Mouse (Mus musculus) MEL (cell line): ENCODE measurements around the gene Itpr2. TPM values are rescaled to one million over a fixed set of nuclear protein-coding genes. Genes with fewer than 3 reads are reported as not detected.

Experiments used
- DNase-seq: peaks from one replicate; pipeline ENCODE4 v3.0.0; 2011; ENCODE audit warnings: low read depth, low spot score
- H3K27ac ChIP-seq: 2 replicates; pipeline ENCODE4 v1.5.1; 2012; ENCODE audit warnings: low read depth, mild to moderate bottlenecking, control low read depth, low read length, moderate library complexity; ENCODE audit not compliant: control insufficient read depth
- H3K27me3 ChIP-seq, 2 experiments: fragments of 150-350 bp in 1 of 2; sonication (generic) in 1 of 2; 2 replicates each; pipeline ENCODE4 v1.6.1; 2012; ENCODE audit warnings: low read length in 2 of 2, mild to moderate bottlenecking in 2 of 2, improper control_type of control experiment in 1 of 2, moderate library complexity in 1 of 2; ENCODE audit not compliant: insufficient read depth in 2 of 2, control insufficient read depth in 1 of 2
- H3K36me3 ChIP-seq, 2 experiments: 2 replicates each; pipeline ENCODE4 v1.6.1; 2012 to 2014; ENCODE audit warnings: low read length in 2 of 2, improper control_type of control experiment in 1 of 2, inconsistent platforms in 1 of 2, mild to moderate bottlenecking in 1 of 2; ENCODE audit not compliant: insufficient read depth in 2 of 2, control insufficient read depth in 1 of 2
- H3K4me1 ChIP-seq, 2 experiments: fragments of 150-350 bp in 1 of 2; sonication (generic) in 1 of 2; 2 replicates each; pipeline ENCODE4 v1.6.1; 2012; ENCODE audit warnings: low read length in 2 of 2, improper control_type of control experiment in 1 of 2, mild to moderate bottlenecking in 1 of 2; ENCODE audit not compliant: insufficient read depth in 2 of 2, control insufficient read depth in 1 of 2
- H3K4me3 ChIP-seq, 2 experiments: fragments of 150-350 bp in 1 of 2; sonication (generic) in 1 of 2; 2 replicates each; pipeline ENCODE4 v1.5.1; 2012; ENCODE audit warnings: low read depth in 2 of 2, low read length in 2 of 2, mild to moderate bottlenecking in 2 of 2, moderate library complexity in 2 of 2, control low read depth in 1 of 2, improper control_type of control experiment in 1 of 2; ENCODE audit not compliant: control insufficient read depth in 1 of 2, insufficient read depth in 1 of 2
- H3K79me2 ChIP-seq: 2 replicates; pipeline ENCODE4 v1.6.1; 2012; ENCODE audit warnings: mild to moderate bottlenecking, low read length, moderate library complexity; ENCODE audit not compliant: control insufficient read depth, poor library complexity, insufficient read depth
- H3K9ac ChIP-seq: 2 replicates; pipeline ENCODE4 v1.6.1; 2012; ENCODE audit warnings: low read depth, mild to moderate bottlenecking, control low read depth, low read length, moderate library complexity; ENCODE audit not compliant: control insufficient read depth, poor library complexity, severe bottlenecking
- H3K9me3 ChIP-seq: fragments of 150-350 bp; sonication (generic); replicated peaks from 2 replicates; pipeline ENCODE4 v1.6.1; 2012; ENCODE audit warnings: mild to moderate bottlenecking, low read length, improper control_type of control experiment, moderate library complexity; ENCODE audit not compliant: insufficient read depth
- CHD1 ChIP-seq: IDR thresholded peaks from 2 replicates; pipeline ENCODE4 v1.6.1; 2012; ENCODE audit warnings: low read depth, mild to moderate bottlenecking, inconsistent platforms, low read length, improper control_type of control experiment
- CTCF ChIP-seq, 3 experiments: IDR thresholded peaks in 2 of 3; conservative IDR thresholded peaks in 1 of 3; 2 replicates each; pipeline ENCODE4 v1.5.1; 2011 to 2012; ENCODE audit warnings: low read length in 3 of 3, low read depth in 2 of 3, mild to moderate bottlenecking in 2 of 3, improper control_type of control experiment in 1 of 3, inconsistent platforms in 1 of 3, mixed read lengths in 1 of 3, moderate library complexity in 1 of 3; ENCODE audit not compliant: control insufficient read depth in 1 of 3, insufficient read depth in 1 of 3, poor library complexity in 1 of 3, severe bottlenecking in 1 of 3
- E2F4 ChIP-seq: IDR thresholded peaks from 2 replicates; pipeline ENCODE4 v1.6.1; 2011; ENCODE audit warnings: low read depth, low read length, improper control_type of control experiment, borderline replicate concordance
- EP300 ChIP-seq, 2 experiments: IDR thresholded peaks; 2 replicates each; pipeline ENCODE4 v1.6.1; 2011; ENCODE audit warnings: improper control_type of control experiment in 2 of 2, low read length in 2 of 2, low read depth in 1 of 2, mild to moderate bottlenecking in 1 of 2
- ETS1 ChIP-seq: IDR thresholded peaks from 2 replicates; pipeline ENCODE4 v1.6.1; 2012; ENCODE audit warnings: low read depth, mild to moderate bottlenecking, inconsistent platforms, low read length, improper control_type of control experiment, moderate library complexity
- HCFC1 ChIP-seq: IDR thresholded peaks from 2 replicates; pipeline ENCODE4 v1.6.1; 2012; ENCODE audit warnings: low read depth, mild to moderate bottlenecking, inconsistent platforms, low read length, improper control_type of control experiment, moderate library complexity
- JUND ChIP-seq: IDR thresholded peaks from 2 replicates; pipeline ENCODE4 v1.6.1; 2011; ENCODE audit warnings: low read depth, mild to moderate bottlenecking, improper control_type of control experiment, low read length
- MAX ChIP-seq: IDR thresholded peaks from 2 replicates; pipeline ENCODE4 v1.6.1; 2011; ENCODE audit warnings: low read length, improper control_type of control experiment
- MEF2A ChIP-seq: IDR thresholded peaks from 2 replicates; pipeline ENCODE4 v1.6.1; 2014; ENCODE audit warnings: low read depth, mild to moderate bottlenecking, inconsistent platforms, low read length, improper control_type of control experiment; ENCODE audit not compliant: poor library complexity, insufficient replicate concordance, severe bottlenecking; ENCODE audit errors: extremely low read depth
- NELFE ChIP-seq: IDR thresholded peaks from 2 replicates; pipeline ENCODE4 v1.6.1; 2011; ENCODE audit warnings: low read depth, low read length, improper control_type of control experiment
- NRF1 ChIP-seq: IDR thresholded peaks from 2 replicates; pipeline ENCODE4 v1.6.1; 2014; ENCODE audit warnings: low read depth, mild to moderate bottlenecking, inconsistent platforms, low read length, improper control_type of control experiment, moderate library complexity; ENCODE audit not compliant: poor library complexity, insufficient read depth, severe bottlenecking
- POLR2A ChIP-seq, 2 experiments: IDR thresholded peaks; 2 replicates each; pipeline ENCODE4 v1.6.1; 2011 to 2012; ENCODE audit warnings: low read length in 2 of 2, mild to moderate bottlenecking in 2 of 2, control low read depth in 1 of 2, improper control_type of control experiment in 1 of 2, low read depth in 1 of 2, moderate library complexity in 1 of 2; ENCODE audit not compliant: control insufficient read depth in 1 of 2, insufficient read depth in 1 of 2, poor library complexity in 1 of 2
- POLR2AphosphoS2 ChIP-seq: IDR thresholded peaks from 2 replicates; pipeline ENCODE4 v1.6.1; 2011; ENCODE audit warnings: low read length, improper control_type of control experiment
- RAD21 ChIP-seq: IDR thresholded peaks from 2 replicates; pipeline ENCODE4 v1.6.1; 2011; ENCODE audit warnings: mild to moderate bottlenecking, low read depth, low read length, improper control_type of control experiment
- RCOR1 ChIP-seq: IDR thresholded peaks from 2 replicates; pipeline ENCODE4 v1.6.1; 2012; ENCODE audit warnings: low read depth, mild to moderate bottlenecking, inconsistent platforms, low read length, improper control_type of control experiment
- SIN3A ChIP-seq: IDR thresholded peaks from 2 replicates; pipeline ENCODE4 v1.6.1; 2012; ENCODE audit warnings: low read length, improper control_type of control experiment, inconsistent platforms
- SMC3 ChIP-seq: IDR thresholded peaks from 2 replicates; pipeline ENCODE4 v1.6.1; 2011; ENCODE audit warnings: low read depth, low read length, improper control_type of control experiment
- TAL1 ChIP-seq: IDR thresholded peaks from 2 replicates; pipeline ENCODE4 v1.6.1; 2012; ENCODE audit warnings: mild to moderate bottlenecking, inconsistent platforms, low read length, moderate library complexity, mixed read lengths
- TBP ChIP-seq: IDR thresholded peaks from 2 replicates; pipeline ENCODE4 v1.8.0; 2011; ENCODE audit warnings: low read depth, low read length, improper control_type of control experiment
- ZC3H11A ChIP-seq: IDR thresholded peaks from 2 replicates; pipeline ENCODE4 v1.6.1; 2012; ENCODE audit warnings: low read depth, mild to moderate bottlenecking, inconsistent platforms, low read length, improper control_type of control experiment
- polyA plus RNA-seq, 2 experiments: library from polyadenylated mRNA; stranded (reverse) in 1 of 2; unstranded in 1 of 2; fragments of >175 nt in 1 of 2; fragments of >200 nt in 1 of 2; gene quantifications; 2 replicates each; pipeline versions ENCODE4 v1.2.1 to v1.2.4; 2012; ENCODE audit warnings: low replicate concordance in 2 of 2, low read depth in 1 of 2; ENCODE audit not compliant: insufficient read length in 2 of 2, insufficient read depth in 1 of 2, missing spikeins in 1 of 2
- total RNA-seq: library from RNA; depleted of rRNA; stranded (reverse); fragments of 300-350 nt; gene quantifications from 2 replicates; pipeline ENCODE4 v1.2.3, GENCODE M21; 2012

The Itpr2 gene
- total and polyA plus RNA-seq, 3 experiments = 1.5 to 3.0 TPM; not detected in 1

DNA sequence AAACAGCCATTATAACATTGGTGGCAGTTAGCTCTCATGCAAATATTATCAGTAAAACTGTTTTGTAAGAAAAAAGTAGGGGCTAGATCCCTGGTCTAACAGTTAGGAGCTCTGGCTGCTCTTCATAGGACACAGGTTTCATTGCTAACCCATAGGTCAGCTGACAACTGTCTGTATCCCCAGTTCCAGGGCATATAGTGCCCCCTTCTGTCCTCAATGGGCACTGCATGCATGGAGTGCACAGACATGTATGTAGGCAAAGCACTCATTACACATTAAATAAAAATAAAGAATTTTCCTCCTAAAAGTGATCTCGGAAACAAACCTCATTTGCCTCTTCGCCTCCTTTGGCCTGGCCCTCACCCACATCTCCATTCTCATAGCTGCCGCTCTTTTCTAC lies 157.3 kb downstream of the Itpr2 start (continued):
- no peak for TF ChIP-seq E2F4

DNA sequence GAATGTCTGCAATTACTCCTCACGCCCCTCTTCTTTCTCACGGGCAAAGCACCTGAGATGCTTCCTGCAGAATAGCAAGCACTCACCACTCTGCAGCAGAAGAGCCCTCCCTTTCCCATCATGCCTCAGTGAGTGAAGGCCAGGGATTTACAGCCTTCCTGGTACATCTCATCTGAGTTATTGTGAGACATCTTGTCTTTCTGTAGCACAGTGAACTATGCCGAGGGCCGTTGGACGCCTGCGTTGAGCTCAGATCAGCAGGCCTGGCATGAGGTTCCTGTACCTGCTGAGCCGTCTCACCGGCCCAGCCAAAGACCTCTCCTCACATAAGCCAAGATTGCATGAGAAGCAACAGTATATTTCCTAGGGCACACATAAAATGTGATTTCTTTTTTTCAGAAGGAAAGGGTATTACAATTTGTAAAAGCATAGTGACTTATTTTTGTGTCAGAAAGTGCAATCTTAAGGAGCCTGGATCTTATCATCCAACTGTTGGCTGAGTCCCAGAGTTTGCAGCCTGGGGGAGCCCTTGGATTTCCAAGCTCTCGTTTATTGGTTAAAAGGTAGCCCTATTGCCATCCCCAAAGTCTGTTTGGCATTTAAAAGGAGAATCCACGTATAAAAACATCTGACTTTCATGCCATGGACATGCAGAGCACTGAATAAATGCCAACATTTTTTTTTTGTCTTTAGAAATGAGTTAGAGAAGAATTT lies 158.2 kb downstream of the Itpr2 start:
- no peaks in the 10 kb centered on the region for H3K27me3 ChIP-seq
- no peaks in the 10 kb centered on the region for H3K36me3 ChIP-seq
- H3K27ac ChIP-seq = no peak overlapping the region
- no peaks in the 10 kb centered on the region for H3K9me3 ChIP-seq
- H3K79me2 ChIP-seq = no peaks in the 10 kb centered on the region
- DNase-seq = no peak
- TF ChIP-seq RCOR1 (no peak), SIN3A (no peak), NELFE (no peak), CTCF (IDR thresholded peaks at IDR 0.05 in 2 of 3, conservative IDR thresholded peaks at IDR 0.05 in 1 of 3; ENCODE audit: control insufficient read depth in 1 of 3, insufficient read depth in 1 of 3, low read depth in 2 of 3, low read length in 3 of 3, poor library complexity in 1 of 3, severe bottlenecking in 1 of 3) (no peak), EP300 (IDR thresholded peaks at IDR 0.05; ENCODE audit: low read depth in 1 of 2, low read length in 2 of 2) (no peak), MEF2A (no peak), TAL1 (no peak), NRF1 (no peak), ETS1 (no peak), MAX (no peak), HCFC1 (no peak), RAD21 (no peak), SMC3 (no peak), ZC3H11A (no peak), JUND (no peak), POLR2A (IDR thresholded peaks at IDR 0.05; ENCODE audit: control insufficient read depth in 1 of 2, insufficient read depth in 1 of 2, low read depth in 1 of 2, low read length in 2 of 2, poor library complexity in 1 of 2) (no peak)
- TF ChIP-seq, all 39 proteins: peak for 0
- no peaks in the 10 kb centered on the region for H3K4me1 ChIP-seq
- no peak overlapping the region for H3K4me3 ChIP-seq
- H3K9ac ChIP-seq = no peak overlapping the region

DNA sequence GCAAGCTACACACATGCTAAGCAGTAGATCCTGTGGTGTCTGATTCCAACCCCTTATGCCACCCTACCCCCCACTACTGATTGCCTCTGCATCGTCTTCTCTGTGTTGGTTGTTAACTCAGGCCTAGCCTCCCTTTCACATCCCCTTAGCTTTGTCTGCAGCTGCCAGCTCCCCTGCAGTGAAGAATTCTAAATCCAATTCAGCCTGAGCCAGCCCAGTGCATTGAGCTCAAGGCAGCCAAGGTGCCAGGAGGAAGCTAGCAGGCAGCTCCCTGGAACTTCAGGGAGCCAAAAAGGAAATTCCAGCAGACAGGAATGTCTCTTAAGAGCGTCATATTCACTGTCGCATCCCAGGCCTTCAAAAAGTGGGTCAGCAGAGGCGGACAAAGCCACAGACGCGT lies 159.0 kb downstream of the Itpr2 start:
- TF ChIP-seq CHD1 = no peak
- TF ChIP-seq HCFC1 = no peak
- no peak for TF ChIP-seq TBP
- no peak for TF ChIP-seq POLR2AphosphoS2
- TF ChIP-seq, all 39 proteins: peak for 0
- no peak for DNase-seq
- H3K36me3 ChIP-seq = no peaks in the 10 kb centered on the region

More for the DNA sequence above, 159.0 kb downstream of the Itpr2 start:
- no peak overlapping the region for H3K27ac ChIP-seq
- H3K4me1 ChIP-seq = no peaks in the 10 kb centered on the region
- H3K79me2 ChIP-seq = no peaks in the 10 kb centered on the region
- no peak overlapping the region for H3K4me3 ChIP-seq
- no peaks in the 10 kb centered on the region for H3K9me3 ChIP-seq
- H3K27me3 ChIP-seq = no peaks in the 10 kb centered on the region
- H3K9ac ChIP-seq = no peak overlapping the region
